Mouse (Mus musculus) erythroblast, embryonic 14.5 days (primary cell): ENCODE data around the gene Nlrp3.

Experiments used
- GATA1 ChIP-seq: IDR thresholded peaks from 2 replicates; pipeline ENCODE4 v1.6.1; 2012; ENCODE audit warnings: low read length, inconsistent platforms, mixed read lengths
- TAL1 ChIP-seq: IDR thresholded peaks from 3 replicates; pipeline ENCODE4 v1.6.1; 2012; ENCODE audit warnings: low read length, inconsistent platforms, mixed read lengths

DNA sequence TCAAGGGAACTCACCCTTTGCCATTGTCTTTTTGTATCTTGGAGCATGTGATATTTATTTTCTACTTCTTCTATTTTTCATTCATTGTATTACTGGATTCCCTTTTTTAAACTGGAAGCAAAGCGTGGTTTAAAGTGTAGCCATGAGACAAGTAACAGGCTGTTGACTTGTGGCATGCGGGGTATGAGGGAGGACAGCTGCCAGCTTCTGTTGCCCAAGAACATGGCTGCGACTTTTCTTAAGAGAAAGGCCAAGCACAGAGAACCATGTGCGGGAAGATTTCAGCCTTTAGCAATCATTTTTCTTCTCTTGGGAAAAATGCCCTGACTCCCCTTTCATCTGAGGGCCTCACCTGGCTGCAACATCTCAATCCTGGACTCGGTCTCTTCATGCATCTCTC, 70.3 kb downstream of the Nlrp3 start:
- TF ChIP-seq GATA1 (no peak), TAL1 (no peak)
